Mouse (Mus musculus): Measurements from ENCODE around the gene Hddc3. TPM values are rescaled to one million over a fixed set of nuclear protein-coding genes. Genes with fewer than 3 reads are reported as not detected.
A peak's percentile ranks its signal among the peaks of the same experiment; 100 is the strongest.
"Not testable (repeated sequence)": the region's sequence is repeated elsewhere in the genome, so short reads cannot be mapped to it uniquely, and the experiment has no call there.

Gene Hddc3
- polyA plus RNA-seq, 1 experiment: 35.2 TPM

DNA sequence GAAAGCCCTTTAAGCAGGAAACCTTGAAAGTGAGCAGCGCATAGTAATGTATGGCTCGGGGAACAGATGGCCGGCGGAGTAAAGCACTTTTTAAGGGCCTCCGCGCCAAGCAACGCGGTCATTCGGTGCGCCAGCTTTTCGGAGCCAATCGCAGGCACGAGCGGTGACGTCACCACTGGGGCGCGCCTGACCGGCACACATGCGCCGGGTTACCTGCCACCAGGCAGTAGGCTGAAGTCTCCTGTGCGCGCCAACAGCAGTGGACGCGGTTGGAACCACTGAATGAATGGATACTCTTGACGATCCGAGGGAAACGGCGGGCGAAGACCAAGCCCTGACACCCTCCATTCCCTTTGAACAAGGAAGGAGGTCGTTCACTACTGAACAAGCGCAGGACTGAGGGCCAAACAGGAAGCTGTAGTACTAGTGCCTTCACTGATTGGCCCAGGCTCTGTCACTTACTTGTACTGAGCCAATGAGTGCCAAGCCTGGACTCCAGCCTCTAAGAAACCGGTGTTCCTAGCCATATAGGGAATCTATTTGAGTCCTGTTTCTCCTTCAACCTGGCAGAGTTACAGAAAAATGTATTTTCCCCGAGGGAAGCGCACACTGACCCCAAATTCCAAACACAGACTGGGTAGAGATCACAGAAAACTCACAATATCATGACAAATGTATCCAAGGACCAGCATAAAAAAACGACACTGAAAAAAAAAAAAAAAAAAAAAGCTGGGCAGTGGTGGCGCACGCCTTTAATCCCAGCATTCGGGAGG, 18.7 kb upstream of the Hddc3 start, which contains the start of gene Rccd1:
Gene Rccd1, minus strand, starts transcription at position 412 of the 773 bp plus-strand sequence.
- H3K4me1 ChIP-seq (ENCODE audit: control insufficient read depth, insufficient read depth, insufficient read length, low read length): peaks cover 2% of the 10 kb centered on the region; the same call in 1 of the 2 replicates
- peak within 1 kb of the TSS; percentile 81 for H3K4me3 ChIP-seq (ENCODE audit: insufficient read depth, low read depth, low read length)
- peak within 1 kb of the TSS; percentile 99 for H3K27ac ChIP-seq (replicated peaks; ENCODE audit: low read depth, low read length)

DNA sequence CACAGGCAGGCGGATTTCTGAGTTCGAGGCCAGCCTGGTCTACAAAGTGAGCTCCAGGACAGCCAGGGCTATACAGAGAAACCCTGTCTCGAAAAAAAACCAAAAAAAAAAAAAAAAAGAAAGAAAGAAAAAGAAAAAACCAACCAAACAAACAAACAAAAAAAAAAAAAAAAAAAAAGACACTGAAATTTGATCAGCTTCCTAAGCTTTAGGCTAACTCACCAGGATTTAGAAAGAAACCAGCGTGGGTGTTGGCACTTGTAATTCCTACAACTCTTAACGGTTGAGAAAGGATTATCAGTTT, 18.1 kb upstream of the Hddc3 start:
- H3K4me1 ChIP-seq (ENCODE audit: control insufficient read depth, insufficient read depth, insufficient read length, low read length); H3K4me3 ChIP-seq (ENCODE audit: insufficient read depth, low read depth, low read length): not testable (repeated sequence)
- peak overlapping the region; percentile 52 for H3K27ac ChIP-seq (replicated peaks; ENCODE audit: low read depth, low read length)

DNA sequence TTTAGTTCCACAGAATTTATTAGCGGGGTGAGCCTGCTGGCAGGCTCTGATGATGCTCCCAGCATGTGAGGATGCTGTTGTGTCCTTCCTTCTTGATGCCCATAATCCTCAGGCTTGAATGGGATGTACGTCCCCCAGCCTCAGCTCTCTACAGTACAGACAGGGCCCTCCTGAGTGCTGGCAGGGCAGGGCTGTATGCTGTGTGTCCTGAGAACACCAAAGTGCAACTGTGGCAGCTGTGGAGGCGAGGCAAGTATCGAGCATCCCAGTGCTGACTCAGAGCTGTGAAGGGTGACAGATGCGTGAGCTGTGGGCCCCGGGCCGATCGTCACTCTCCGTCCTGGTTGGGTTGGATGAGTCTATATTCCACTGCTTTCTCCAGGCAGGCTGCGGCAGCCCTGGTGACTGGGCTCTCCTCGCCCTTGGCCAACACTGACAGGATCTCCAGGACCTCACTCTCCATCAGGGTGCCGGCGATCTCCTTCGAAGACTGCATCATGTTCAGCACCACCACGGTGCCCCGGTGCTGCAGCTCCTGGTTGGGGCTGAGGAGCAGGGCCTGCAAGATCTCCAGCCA, 17.5 kb upstream of the Hddc3 start:
- 0 out of 2 replicates have a peak overlapping the region, but pooled peaks have one; percentile 10 for H3K27ac ChIP-seq (replicated peaks; ENCODE audit: low read depth, low read length)
- H3K4me1 ChIP-seq (ENCODE audit: control insufficient read depth, insufficient read depth, insufficient read length, low read length): peaks cover 2% of the 10 kb centered on the region; the same call in 1 of the 2 replicates
- no peak overlapping the region for H3K4me3 ChIP-seq (ENCODE audit: insufficient read depth, low read depth, low read length)

DNA sequence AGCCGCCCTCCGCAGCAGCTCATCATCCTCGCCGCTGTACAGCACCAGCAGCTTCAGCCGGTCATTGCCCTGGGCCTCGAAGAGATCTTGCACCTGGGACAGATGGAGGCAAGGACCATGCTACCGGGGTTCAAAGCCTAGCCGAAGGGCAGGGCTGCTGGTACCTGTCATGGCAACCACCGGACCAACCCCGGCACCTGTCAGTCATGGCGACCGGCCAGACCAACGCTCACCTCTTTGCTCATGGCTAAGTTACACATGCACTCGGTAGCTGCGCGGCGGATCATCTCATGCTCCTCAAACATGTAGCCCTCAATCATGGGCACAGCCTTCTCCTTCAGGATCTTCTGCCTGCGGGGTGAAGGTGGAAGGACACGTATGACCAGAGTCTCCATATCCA, 16.8 kb upstream of the Hddc3 start:
- Histone ChIP-seq H3K4me3 (ENCODE audit: insufficient read depth, low read depth, low read length) (no peak overlapping the region), H3K27ac (replicated peaks; ENCODE audit: low read depth, low read length) (no peak overlapping the region), H3K4me1 (ENCODE audit: control insufficient read depth, insufficient read depth, insufficient read length, low read length) (peaks cover 2% of the 10 kb centered on the region; the same call in 1 of the 2 replicates)

DNA sequence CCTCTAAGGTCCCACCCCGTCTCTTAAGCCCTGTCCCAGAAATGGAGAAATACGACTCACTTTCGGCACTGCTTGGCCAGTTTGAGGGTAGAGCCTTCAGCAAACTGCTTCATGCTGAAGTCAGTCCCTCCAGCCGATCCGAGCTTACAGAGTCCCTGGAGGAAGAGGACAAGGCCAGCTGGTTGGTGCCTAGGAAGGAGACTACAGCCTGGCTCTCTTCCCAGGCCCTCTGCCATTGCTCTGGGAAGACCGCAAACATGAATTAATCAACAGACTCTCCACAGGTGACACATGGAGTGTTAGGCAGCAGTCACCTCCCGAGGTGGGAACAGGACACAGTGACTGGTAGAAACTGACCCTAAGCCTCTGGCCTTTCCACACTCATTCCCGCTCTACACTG, 12.6 kb upstream of the Hddc3 start:
- Histone ChIP-seq H3K27ac (replicated peaks; ENCODE audit: low read depth, low read length) (no peak overlapping the region), H3K4me3 (ENCODE audit: insufficient read depth, low read depth, low read length) (no peak overlapping the region), H3K4me1 (ENCODE audit: control insufficient read depth, insufficient read depth, insufficient read length, low read length) (no peaks in the 10 kb centered on the region)

DNA sequence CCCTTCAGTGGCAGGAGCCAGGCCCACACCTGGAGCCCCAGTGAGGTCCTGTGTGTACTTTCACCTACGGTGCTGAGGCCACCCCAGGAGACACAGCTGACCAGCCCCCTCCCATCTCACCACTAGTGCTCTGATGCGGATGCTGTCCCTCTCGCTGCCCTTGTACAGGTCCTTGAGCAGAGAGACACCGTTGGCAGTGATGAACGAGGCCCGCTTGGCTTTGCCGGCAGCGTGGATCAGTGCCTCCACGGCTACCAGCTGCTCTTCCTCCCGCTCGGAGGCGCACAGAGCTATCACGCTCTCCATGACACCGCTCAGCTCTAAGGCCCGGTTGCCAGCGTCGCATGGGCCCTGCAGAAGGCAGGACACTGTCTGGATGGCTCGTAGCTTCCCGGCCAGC, 11.5 kb upstream of the Hddc3 start:
- H3K4me1 ChIP-seq (ENCODE audit: control insufficient read depth, insufficient read depth, insufficient read length, low read length): no peaks in the 10 kb centered on the region
- no peak overlapping the region for H3K4me3 ChIP-seq (ENCODE audit: insufficient read depth, low read depth, low read length)
- H3K27ac ChIP-seq (replicated peaks; ENCODE audit: low read depth, low read length): no peak overlapping the region

DNA sequence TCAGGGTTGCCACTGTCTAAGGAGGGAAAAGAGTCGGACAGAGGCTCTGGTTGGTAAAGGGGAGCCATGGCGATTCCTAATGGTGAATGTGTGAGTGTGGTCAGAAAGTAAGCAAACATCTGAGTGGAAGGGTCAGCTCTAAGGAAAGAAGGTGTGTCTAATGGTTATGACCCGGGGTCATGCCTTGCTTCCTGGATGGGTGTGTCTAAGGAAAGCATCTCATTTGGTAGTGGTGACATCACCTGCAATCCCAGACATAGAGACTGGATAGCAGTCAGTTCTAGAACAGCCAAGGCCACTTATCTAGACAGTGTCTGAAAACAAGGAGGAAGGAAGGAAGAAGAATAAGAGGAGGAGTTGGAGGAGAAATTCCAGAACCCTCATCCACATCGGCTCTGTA, 8.1 kb upstream of the Hddc3 start:
- Histone ChIP-seq H3K4me3 (ENCODE audit: insufficient read depth, low read depth, low read length) (no peak overlapping the region), H3K4me1 (ENCODE audit: control insufficient read depth, insufficient read depth, insufficient read length, low read length) (peaks cover 3% of the 10 kb centered on the region), H3K27ac (replicated peaks; ENCODE audit: low read depth, low read length) (no peak overlapping the region)

DNA sequence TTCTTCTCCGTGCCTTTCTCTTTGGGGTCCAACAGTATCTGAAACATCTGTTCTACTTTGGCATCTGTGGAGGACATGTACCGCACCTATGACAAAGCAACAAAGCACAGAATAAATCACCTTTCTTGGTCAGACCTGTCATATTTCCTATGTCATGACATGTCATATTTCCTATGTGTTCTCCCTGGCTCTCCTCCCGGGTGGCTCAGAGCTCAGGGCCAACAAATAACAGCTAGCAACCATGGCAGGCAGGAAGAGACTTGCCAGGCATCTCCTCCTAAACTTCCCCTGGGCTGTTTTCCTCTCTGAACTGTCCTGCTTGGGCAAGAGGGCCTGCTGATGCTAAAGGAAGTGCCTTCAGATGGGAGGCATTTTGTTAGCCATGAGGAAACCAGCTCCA, 6.0 kb upstream of the Hddc3 start:
- peaks cover 3% of the 10 kb centered on the region for H3K4me1 ChIP-seq (ENCODE audit: control insufficient read depth, insufficient read depth, insufficient read length, low read length)
- no peak overlapping the region for H3K4me3 ChIP-seq (ENCODE audit: insufficient read depth, low read depth, low read length)
- no peak overlapping the region for H3K27ac ChIP-seq (replicated peaks; ENCODE audit: low read depth, low read length)

DNA sequence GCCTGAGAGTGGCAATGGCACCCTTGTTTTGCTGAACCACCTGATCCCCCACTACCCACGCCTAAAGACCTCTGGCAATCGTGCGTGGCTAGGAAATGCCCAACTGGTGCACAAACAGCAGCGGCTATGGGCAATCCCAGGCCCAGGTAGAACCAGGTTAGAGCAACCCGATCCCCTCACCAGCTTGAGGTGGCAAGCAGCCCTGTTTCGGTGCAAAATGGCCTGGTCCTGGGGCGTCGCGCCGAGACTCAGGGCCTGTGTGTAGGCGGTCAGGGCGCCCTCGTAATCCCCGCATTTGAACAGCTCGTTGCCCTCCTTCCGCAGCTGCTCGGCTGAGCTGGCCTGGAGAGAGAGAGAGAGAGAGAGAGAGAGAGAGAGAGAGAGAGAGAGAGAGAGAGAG, 3.5 kb upstream of the Hddc3 start:
- H3K4me1 ChIP-seq (ENCODE audit: control insufficient read depth, insufficient read depth, insufficient read length, low read length): peaks cover 8% of the 10 kb centered on the region
- H3K27ac ChIP-seq (replicated peaks; ENCODE audit: low read depth, low read length): no peak overlapping the region
- H3K4me3 ChIP-seq (ENCODE audit: insufficient read depth, low read depth, low read length): peak overlapping the region; percentile 91

DNA sequence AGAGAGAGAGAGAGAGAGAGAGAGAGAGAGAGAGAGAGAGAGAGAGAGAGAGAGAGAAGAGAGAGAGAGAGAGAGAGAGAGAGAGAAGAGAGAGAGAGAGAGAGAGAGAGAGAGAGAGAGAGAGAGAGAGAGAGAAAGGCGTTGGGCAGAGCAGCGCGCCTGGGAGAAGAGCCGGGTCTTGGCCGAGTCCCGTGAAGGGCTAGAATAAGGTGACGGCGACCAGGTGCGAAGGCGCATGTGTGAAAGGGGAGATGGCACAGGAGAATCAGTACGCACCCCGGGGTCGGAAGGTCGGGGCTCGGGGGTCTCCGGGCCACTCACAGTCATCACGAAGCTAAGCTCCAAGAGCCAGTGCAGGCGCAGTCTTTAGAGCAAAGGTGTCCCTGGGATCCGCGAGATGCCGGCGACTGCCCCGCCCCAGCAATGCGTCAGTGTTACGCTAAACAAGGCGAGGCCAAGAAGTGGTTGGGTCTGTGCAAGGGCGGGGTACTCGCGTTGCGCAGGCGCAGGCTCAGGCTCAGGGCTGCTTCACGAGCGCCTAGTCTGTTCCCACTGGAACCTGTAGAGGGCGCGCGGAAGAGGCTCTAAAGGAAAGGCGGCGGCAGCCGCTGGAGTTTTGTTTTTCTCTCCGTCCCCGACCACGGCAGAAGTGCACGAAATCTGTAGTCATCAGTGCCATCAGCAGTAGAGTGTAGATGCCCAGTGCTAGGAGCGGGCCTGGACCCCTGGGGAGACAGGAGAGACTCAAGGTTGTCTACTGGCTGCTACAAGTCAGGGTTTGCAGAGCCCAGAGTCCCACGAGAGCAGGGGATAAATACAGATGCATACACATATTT, 2.9 kb upstream of the Hddc3 start:
- H3K27ac ChIP-seq (replicated peaks; ENCODE audit: low read depth, low read length): peak overlapping the region; percentile 79
- H3K4me3 ChIP-seq (ENCODE audit: insufficient read depth, low read depth, low read length): peak overlapping the region; percentile 91
- peaks cover 8% of the 10 kb centered on the region for H3K4me1 ChIP-seq (ENCODE audit: control insufficient read depth, insufficient read depth, insufficient read length, low read length)

DNA sequence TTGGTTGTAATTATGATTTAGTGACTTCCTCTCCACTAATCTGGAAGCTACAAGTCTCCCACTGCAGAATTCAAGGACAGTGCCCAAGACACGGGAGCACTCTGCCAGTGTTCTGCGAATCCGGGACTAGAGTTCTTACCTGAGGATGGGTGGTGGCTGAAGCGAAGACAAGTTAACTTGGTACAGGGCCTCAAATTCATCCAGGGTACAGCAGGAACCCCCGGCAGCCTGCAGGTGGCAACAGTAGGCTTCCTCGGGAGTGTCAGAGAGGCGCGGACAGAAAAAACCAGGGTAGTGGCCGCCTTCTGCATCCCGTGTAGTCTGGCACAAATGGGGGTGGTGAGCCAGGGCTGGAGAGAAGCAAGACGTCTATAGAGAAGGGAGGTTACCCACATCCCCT, 2.1 kb upstream of the Hddc3 start, which contains the start of gene Unc45a:
Gene Unc45a, minus strand, starts transcription at position 213 of the 400 bp plus-strand sequence.
- H3K4me3 ChIP-seq (ENCODE audit: insufficient read depth, low read depth, low read length): peak within 1 kb of the TSS; percentile 91
- H3K27ac ChIP-seq (replicated peaks; ENCODE audit: low read depth, low read length): peak within 1 kb of the TSS; percentile 79
- peaks cover 8% of the 10 kb centered on the region for H3K4me1 ChIP-seq (ENCODE audit: control insufficient read depth, insufficient read depth, insufficient read length, low read length)

DNA sequence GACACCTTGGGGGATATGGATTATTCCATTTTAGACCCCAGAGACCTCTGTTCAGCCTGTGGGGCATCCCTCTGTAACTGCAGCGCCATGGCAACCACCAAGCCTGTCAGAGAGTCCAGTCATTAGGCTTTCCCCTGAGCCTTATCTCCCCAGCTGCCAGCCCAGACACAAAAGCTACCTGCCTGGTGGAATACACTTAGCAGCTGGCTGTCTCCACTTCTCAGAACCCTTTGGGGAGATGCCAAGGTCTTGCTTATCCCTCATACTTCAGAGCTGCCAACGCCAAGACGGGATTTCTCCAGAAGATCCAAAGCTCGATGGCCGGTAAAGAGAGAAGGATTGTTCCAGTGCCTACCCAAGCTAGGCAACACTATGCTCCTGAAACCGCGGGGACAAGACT, 1.1 kb upstream of the Hddc3 start:
- Histone ChIP-seq H3K4me3 (ENCODE audit: insufficient read depth, low read depth, low read length) (no peak overlapping the region), H3K4me1 (ENCODE audit: control insufficient read depth, insufficient read depth, insufficient read length, low read length) (peaks cover 8% of the 10 kb centered on the region), H3K27ac (replicated peaks; ENCODE audit: low read depth, low read length) (no peak overlapping the region)

DNA sequence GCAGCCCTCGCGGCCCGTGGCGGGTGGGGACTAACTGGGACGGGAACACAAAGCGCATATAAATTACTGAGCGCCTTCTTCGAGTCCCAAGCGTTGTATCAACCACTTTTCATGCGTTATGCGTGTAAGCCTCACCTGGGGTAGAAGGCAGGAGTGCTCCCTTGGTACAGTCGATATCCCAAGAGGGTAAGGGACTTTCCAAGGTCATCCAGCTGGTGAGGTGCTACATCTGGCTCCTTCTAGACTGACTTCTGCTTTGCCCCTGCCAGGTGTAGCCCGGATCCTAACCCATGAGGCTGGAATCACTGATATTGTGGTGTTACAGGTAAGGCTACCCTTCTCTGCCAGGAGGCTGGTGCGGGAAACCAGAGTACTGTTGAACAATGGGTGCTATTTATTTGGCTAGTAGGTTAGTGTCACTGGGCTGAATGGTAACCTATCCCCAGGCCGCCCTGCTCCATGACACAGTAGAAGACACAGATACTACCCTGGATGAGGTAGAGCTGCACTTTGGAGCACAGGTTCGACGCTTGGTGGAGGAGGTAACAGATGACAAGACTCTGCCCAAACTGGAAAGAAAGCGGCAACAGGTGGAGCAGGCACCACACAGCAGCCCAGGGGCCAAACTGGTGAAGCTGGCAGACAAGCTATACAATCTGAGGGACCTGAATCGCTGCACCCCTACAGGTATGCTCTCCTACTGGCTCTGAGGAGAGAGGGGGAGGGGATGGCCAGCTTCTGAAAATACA, 540 bp downstream of the Hddc3 start:
- H3K27ac ChIP-seq (replicated peaks; ENCODE audit: low read depth, low read length): peak overlapping the region; percentile 66
- H3K4me3 ChIP-seq (ENCODE audit: insufficient read depth, low read depth, low read length): peak overlapping the region; percentile 66
- peaks cover 11% of the 10 kb centered on the region for H3K4me1 ChIP-seq (ENCODE audit: control insufficient read depth, insufficient read depth, insufficient read length, low read length)

DNA sequence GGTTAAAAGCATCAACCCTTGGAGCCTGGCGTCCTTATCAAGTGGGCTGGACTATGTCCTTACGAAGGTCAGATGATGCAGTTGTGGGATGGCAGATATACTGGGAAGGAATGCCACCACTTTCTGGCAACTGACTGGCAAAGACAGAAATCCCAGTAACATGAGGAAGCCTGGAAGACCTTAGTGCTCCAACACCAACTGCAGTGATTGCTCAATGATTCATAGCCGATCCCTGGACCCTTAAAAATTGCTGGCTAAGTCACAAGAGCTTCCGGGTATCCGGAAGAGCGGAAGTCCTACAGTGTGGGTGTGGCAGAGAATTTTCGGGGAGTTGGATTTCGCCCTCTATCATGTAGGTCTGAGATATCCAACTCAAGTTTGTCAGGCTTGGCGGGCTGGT, 3.3 kb downstream of the Hddc3 start:
- Histone ChIP-seq H3K4me3 (ENCODE audit: insufficient read depth, low read depth, low read length) (no peak overlapping the region), H3K27ac (replicated peaks; ENCODE audit: low read depth, low read length) (no peak overlapping the region), H3K4me1 (ENCODE audit: control insufficient read depth, insufficient read depth, insufficient read length, low read length) (peaks cover 7% of the 10 kb centered on the region)

DNA sequence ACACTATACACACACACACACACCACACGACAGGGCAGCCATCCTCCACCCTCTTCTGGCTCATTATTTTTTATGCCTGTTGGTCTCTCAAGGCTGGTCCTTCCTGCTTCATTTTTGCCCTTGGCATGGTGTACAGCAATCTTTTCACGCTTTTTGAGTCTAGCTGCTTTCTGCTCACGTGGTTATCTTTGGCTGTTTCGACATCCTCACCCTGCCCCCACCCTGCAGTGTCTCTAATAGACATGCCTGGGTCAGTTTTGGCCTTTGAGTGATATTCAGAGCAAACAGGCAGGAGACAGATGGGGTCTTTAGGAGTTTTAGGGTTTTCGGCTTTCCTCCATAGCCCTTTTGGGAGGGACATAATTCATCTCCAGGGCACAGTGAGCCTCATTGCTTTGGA, 3.9 kb downstream of the Hddc3 start:
- Histone ChIP-seq H3K4me1 (ENCODE audit: control insufficient read depth, insufficient read depth, insufficient read length, low read length) (peaks cover 7% of the 10 kb centered on the region), H3K27ac (replicated peaks; ENCODE audit: low read depth, low read length) (no peak overlapping the region), H3K4me3 (ENCODE audit: insufficient read depth, low read depth, low read length) (no peak overlapping the region)

All from brown adipose tissue, adult 24 weeks (tissue).